In genomic region chr10:79972831-79973230, GRCm38 (mm10) we compare ENCODE assay signal across 17 mouse cellular contexts. TPM values are rescaled to one million over a fixed set of nuclear protein-coding genes. Genes with fewer than 3 reads are reported as not detected.
DNase-seq lines count a peak whose midpoint lies in the region; ATAC-seq and TF ChIP-seq lines count a peak whose summit lies in the region.
"Had no signal": no experiment of that assay in that cellular context is flagged by ENCODE, and none has a peak within 500 bp of the region (broad histone marks: within the 10 kb centered on the region; RNA-seq: fewer than 3 reads in every experiment).

No protein-coding gene starts in this region.

- H3K27ac ChIP-seq in lung, embryonic 14.5 days (ENCODE audit: low read depth): no peak overlapping the region
- H3K27ac ChIP-seq in heart, embryonic 15.5 days: no peak overlapping the region
- H3K27ac ChIP-seq: hindbrain, embryonic 14.5 days; liver, embryonic 15.5 days had no signal

- no peak overlapping the region for H3K9ac ChIP-seq in lung, embryonic 14.5 days
- peak overlapping the region; percentile 25 for H3K9ac ChIP-seq in heart, embryonic 15.5 days
- H3K9ac ChIP-seq: forebrain, postnatal 0 days; hindbrain, embryonic 14.5 days; liver, embryonic 15.5 days had no signal

- H3K9me3 ChIP-seq in lung, embryonic 14.5 days (ENCODE audit: low read depth, low read length): no peaks in the 10 kb centered on the region
- no peaks in the 10 kb centered on the region for H3K9me3 ChIP-seq in heart, embryonic 15.5 days (replicated peaks)

- 40% methylated on average over 14 of the region's 14 CpGs for WGBS in lung, embryonic 14.5 days
- 38% methylated on average over 14 of the region's 14 CpGs for WGBS in heart, embryonic 15.5 days

- H3K4me2 ChIP-seq in lung, embryonic 14.5 days: no peak overlapping the region
- H3K4me2 ChIP-seq in heart, embryonic 15.5 days: no peak overlapping the region
- H3K4me2 ChIP-seq: hindbrain, embryonic 14.5 days; liver, embryonic 15.5 days had no signal

- peak; percentile 55 to 58 for DNase-seq in heart, adult 18-20 months
- no peak for DNase-seq in heart, adult 8-10 months (ENCODE audit: low spot score)
- DNase-seq in lung, embryonic 14.5 days: peak; percentile 60
- DNase-seq in lung, postnatal 36 days: no peak
- peak; percentile 51 to 60 for DNase-seq in kidney, postnatal 4 days
- DNase-seq in ovary, postnatal 14 days (ENCODE audit: low spot score): no peak
- DNase-seq: forebrain, postnatal 0 days; right cerebral cortex, adult 18-20 months had no signal

- H3K4me1 ChIP-seq in lung, embryonic 14.5 days (ENCODE audit: insufficient read depth): no peaks in the 10 kb centered on the region
- peaks cover 14% of the 10 kb centered on the region for H3K4me1 ChIP-seq in heart, embryonic 15.5 days (replicated peaks)

- no peak overlapping the region for H3K4me3 ChIP-seq in lung, embryonic 14.5 days (ENCODE audit: low read depth, low read length)
- no peak overlapping the region for H3K4me3 ChIP-seq in heart, embryonic 15.5 days
- H3K4me3 ChIP-seq: erythroblast, embryonic 14.5 days; liver, embryonic 15.5 days had no signal

- ATAC-seq in lung, embryonic 14.5 days (ENCODE audit: insufficient read depth): peak; percentile 13; the same call in 1 of the 2 replicates
- no peak for ATAC-seq in heart, embryonic 15.5 days (replicated peaks; ENCODE audit: insufficient number of reproducible peaks, insufficient read depth, low FRiP score, low read depth)
- ATAC-seq in monocyte, adult 5-6 weeks (replicated peaks; ENCODE audit: insufficient number of reproducible peaks, low FRiP score, low TSS enrichment, poor library complexity, severe bottlenecking): no peak
- ATAC-seq: forebrain, postnatal 0 days; midbrain, embryonic 16.5 days; Patski had no signal

- H3K36me3 ChIP-seq in lung, embryonic 14.5 days (ENCODE audit: insufficient read depth): peaks cover 38% of the 10 kb centered on the region
- peaks cover 34% of the 10 kb centered on the region for H3K36me3 ChIP-seq in heart, embryonic 15.5 days

- TF ChIP-seq CTCF in lung, embryonic 14.5 days (IDR thresholded peaks at IDR 0.05; ENCODE audit: low read depth): no peak

- H3K27me3 ChIP-seq in lung, embryonic 14.5 days (ENCODE audit: insufficient read depth, low read length): peaks cover 17% of the 10 kb centered on the region
- H3K27me3 ChIP-seq in heart, embryonic 15.5 days: peaks cover 47% of the 10 kb centered on the region
- H3K27me3 ChIP-seq: CH12.LX, Patski had no signal

RNA-seq across cellular contexts. Expression of gene Grin3b, which starts 2.3 kb away (rescaled TPM):
- total RNA-seq in heart, adult 18-20 months (2021): under 1 TPM; 0.57 to 0.67 TPM
- under 1 TPM; 0.37 to 0.85 (median 0.63) TPM for total RNA-seq in heart, adult 8-10 months (2022)
- 0.30 and 0.41 TPM in 2 replicates for polyA plus RNA-seq in lung, embryonic 14.5 days (2014; fragmentation: Nextera tagmentation; extraction: Ambion mirVana)
- 0.24 and 0.28 TPM in 2 replicates for polyA plus RNA-seq in heart, embryonic 15.5 days (2015; fragmentation: Nextera tagmentation; extraction: Ambion mirVana)
- total RNA-seq in monocyte, adult 5-6 weeks (2017): not detected in 3 replicates
- polyA plus RNA-seq: erythroblast, embryonic 14.5 days; large intestine, adult 2 months had no signal

RNA-seq across cellular contexts. Expression of gene Tmem259, which starts 11.3 kb away (rescaled TPM):
- total RNA-seq in heart, adult 18-20 months (2021): 100 to 1,000 TPM; 120 TPM
- total RNA-seq in heart, adult 8-10 months (2022): 100 to 1,000 TPM; 116 to 120 (median 117) TPM
- polyA plus RNA-seq in lung, embryonic 14.5 days (2014; fragmentation: Nextera tagmentation; extraction: Ambion mirVana): 19.3 and 23.4 TPM in 2 replicates
- polyA plus RNA-seq in heart, embryonic 15.5 days (2015; fragmentation: Nextera tagmentation; extraction: Ambion mirVana): 16.2 and 19.6 TPM in 2 replicates
- 49.0 to 80.6 TPM (median 59.1 TPM) in 3 replicates for total RNA-seq in monocyte, adult 5-6 weeks (2017)

RNA-seq across cellular contexts. Expression of gene Wdr18, which starts 12.9 kb away (rescaled TPM):
- 10 to 100 TPM; 33.1 to 33.6 TPM for total RNA-seq in heart, adult 18-20 months (2021)
- total RNA-seq in heart, adult 8-10 months (2022): 10 to 100 TPM; 28.4 to 36.2 (median 29.6) TPM
- 113 and 124 TPM in 2 replicates for polyA plus RNA-seq in lung, embryonic 14.5 days (2014; fragmentation: Nextera tagmentation; extraction: Ambion mirVana)
- 56.7 and 66.6 TPM in 2 replicates for polyA plus RNA-seq in heart, embryonic 15.5 days (2015; fragmentation: Nextera tagmentation; extraction: Ambion mirVana)
- 7.8 to 14.2 TPM (median 8.8 TPM) in 3 replicates for total RNA-seq in monocyte, adult 5-6 weeks (2017)

RNA-seq across cellular contexts. Expression of gene Cnn2, which starts 15.6 kb away (rescaled TPM):
- total RNA-seq in heart, adult 18-20 months (2021): 10 to 100 TPM; 28.3 to 32.6 TPM
- 10 to 100 TPM; 27.1 to 35.7 (median 33.3) TPM for total RNA-seq in heart, adult 8-10 months (2022)
- polyA plus RNA-seq in lung, embryonic 14.5 days (2014; fragmentation: Nextera tagmentation; extraction: Ambion mirVana): 354 and 364 TPM in 2 replicates
- 208 and 243 TPM in 2 replicates for polyA plus RNA-seq in heart, embryonic 15.5 days (2015; fragmentation: Nextera tagmentation; extraction: Ambion mirVana)
- 210 to 295 TPM (median 228 TPM) in 3 replicates for total RNA-seq in monocyte, adult 5-6 weeks (2017)

RNA-seq across cellular contexts. Expression of gene Abca7, which starts 23.5 kb away (rescaled TPM):
- total RNA-seq in heart, adult 18-20 months (2021): 1 to 10 TPM; 6.5 to 7.6 TPM
- 1 to 10 TPM; 7.5 to 8.5 (median 8.0) TPM for total RNA-seq in heart, adult 8-10 months (2022)
- polyA plus RNA-seq in lung, embryonic 14.5 days (2014; fragmentation: Nextera tagmentation; extraction: Ambion mirVana): 3.0 and 3.5 TPM in 2 replicates
- 2.1 and 3.9 TPM in 2 replicates for polyA plus RNA-seq in heart, embryonic 15.5 days (2015; fragmentation: Nextera tagmentation; extraction: Ambion mirVana)
- 33.6 to 53.0 TPM (median 45.9 TPM) in 3 replicates for total RNA-seq in monocyte, adult 5-6 weeks (2017)

Comparison
In these comparisons a context has a peak if more than half of its experiments do, and no peak if none do; other contexts are left out.
1. DNase-seq: peak in heart, adult 18-20 months (2 of 2), lung, embryonic 14.5 days (single experiment) and kidney, postnatal 4 days (2 of 2); none in heart, adult 8-10 months (single experiment), lung, postnatal 36 days (single experiment) and ovary, postnatal 14 days (single experiment).